Mouse (Mus musculus) gastrocnemius, adult 18-20 months (tissue): ENCODE data around the gene Olfr237-ps1. TPM values are rescaled to one million over a fixed set of nuclear protein-coding genes. Genes with fewer than 3 reads are reported as not detected.
"Not testable (repeated sequence)": the region's sequence is repeated elsewhere in the genome, so short reads cannot be mapped to it uniquely, and the experiment has no call there.

Experiments used
- DNase-seq: peaks from one replicate; pipeline ENCODE4 v3.0.0; 2021; ENCODE audit warnings: low spot score
- long read RNA-seq, 2 experiments: library from polyadenylated mRNA; stranded (forward); transcript quantifications; one replicate each; pipeline ENCODE4 v2.0.0; 2021
- total RNA-seq, 2 experiments: library from RNA; stranded (reverse); gene quantifications; 2 replicates each; pipeline ENCODE4 v1.2.3; 2021

Gene Olfr237-ps1
- total RNA-seq, result not detected
- long read RNA-seq, experiment 1, result 0 reads
- long read RNA-seq, experiment 2, result 0 reads

GRCm38 (mm10) chr6:43146267-43146666, at the start of gene Olfr237-ps1:
TSS of gene Olfr237-ps1 (plus strand) at chr6:43146567.
- not testable (repeated sequence) for DNase-seq

- DNase-seq, result not testable (repeated sequence)
Measured at GRCm38 (mm10) chr6:43106069-43106468, 40.3 kb upstream of the Olfr237-ps1 start, which contains the start of gene Olfr441. TSS of gene Olfr441 (plus strand) at chr6:43106369.

DNA sequence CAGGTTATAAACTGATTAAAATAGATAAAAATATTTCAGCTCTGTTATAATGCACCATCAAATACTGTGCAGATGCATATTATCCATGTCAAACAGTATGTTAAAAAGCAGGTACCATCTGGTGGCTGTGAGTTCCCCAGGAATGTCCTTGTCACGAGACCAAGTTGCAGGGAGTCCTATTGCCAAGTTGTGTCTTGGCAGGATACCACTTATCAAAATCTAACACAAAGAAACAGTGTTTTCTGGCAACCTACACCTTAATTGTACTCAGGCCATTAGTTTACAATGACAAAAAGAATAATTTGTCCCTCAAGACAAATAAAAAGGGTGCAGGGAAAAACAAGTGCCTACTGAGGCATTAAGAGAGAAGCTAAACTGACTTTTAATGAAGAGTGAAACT, 13.1 kb downstream of the Olfr237-ps1 start:
- DNase-seq, result no peak

GRCm38 (mm10) chr6:43162982-43163381, 16.6 kb downstream of the Olfr237-ps1 start, which contains the start of gene Olfr437:
TSS of gene Olfr437 (plus strand) at chr6:43163282.
- DNase-seq, result no peak

- no peak for DNase-seq
Measured at GRCm38 (mm10) chr6:43167246-43167645, 20.9 kb downstream of the Olfr237-ps1 start.

- DNase-seq, result no peak
Measured at GRCm38 (mm10) chr6:43171840-43172239, 25.5 kb downstream of the Olfr237-ps1 start, which contains the start of gene Olfr13. TSS of gene Olfr13 (plus strand) at chr6:43172140.

GRCm38 (mm10) chr6:43178129-43178528, 31.8 kb downstream of the Olfr237-ps1 start:
- no peak for DNase-seq

- no peak for DNase-seq
Measured at GRCm38 (mm10) chr6:43178584-43179501, 32.5 kb downstream of the Olfr237-ps1 start.

GRCm38 (mm10) chr6:43190986-43191385, 44.6 kb downstream of the Olfr237-ps1 start:
- no peak for DNase-seq

DNA sequence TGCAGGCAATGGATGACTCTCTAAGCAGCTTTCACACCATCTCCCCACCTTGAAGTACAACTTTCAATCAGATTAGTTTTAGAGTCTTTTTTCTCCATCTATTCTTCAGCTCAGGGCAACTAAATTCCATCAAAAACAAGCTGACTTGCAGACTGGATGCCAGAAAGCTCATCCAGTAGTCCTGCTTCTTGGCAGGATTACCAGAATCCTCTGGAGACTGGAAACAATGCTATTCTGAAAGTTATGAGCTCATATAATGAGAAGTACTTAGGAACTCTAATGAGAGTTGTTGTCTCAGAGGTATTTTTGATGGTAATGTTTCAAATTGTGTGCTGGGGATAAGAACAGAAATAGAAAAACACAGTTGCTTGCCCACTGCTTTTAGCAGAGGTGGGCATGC, 50.4 kb downstream of the Olfr237-ps1 start, which contains the start of gene Olfr435:
Olfr435 (plus strand) TSS at position 366 of the 400 bp plus-strand sequence.
- DNase-seq, result no peak

DNA sequence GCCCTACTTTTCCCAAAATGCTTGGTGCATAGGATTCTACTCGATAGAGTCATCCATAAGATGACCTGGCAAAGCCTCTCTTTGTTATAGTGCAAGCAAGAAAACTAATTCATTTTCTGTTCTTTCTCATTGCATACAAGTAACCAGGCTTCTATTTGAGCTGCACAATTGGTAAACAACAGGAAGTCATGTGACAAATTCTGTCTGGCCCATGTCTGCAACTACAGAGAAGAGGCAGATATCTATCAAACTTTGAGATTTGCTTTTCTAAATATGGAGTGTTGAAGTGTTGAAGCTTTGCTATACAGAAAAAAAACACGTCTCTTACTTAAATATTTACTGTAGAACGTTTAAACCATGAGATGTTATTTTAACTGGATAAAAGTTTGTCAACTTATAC, 51.7 kb downstream of the Olfr237-ps1 start:
- DNase-seq, result no peak

- DNase-seq, result no peak
Measured at GRCm38 (mm10) chr6:43202786-43203185, 56.4 kb downstream of the Olfr237-ps1 start.

DNA sequence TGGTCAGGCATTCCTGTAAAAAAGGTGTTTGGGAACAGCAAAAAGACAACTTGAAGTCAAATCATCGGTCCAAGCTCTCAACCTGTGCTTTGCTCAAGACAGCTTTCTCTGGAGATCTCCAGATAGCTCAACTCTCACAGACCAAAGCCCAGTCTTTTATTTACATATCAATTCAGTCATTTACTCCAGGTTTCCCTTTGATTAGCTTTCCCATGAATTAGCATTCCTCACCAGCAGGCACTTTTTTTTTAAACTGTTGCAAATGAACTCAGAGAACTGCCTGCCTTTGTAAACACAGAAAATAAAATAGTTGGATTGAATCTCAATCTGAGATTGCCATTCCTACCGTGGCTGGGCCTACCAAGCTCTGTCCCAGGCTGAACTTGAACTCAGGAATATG, 59.0 kb downstream of the Olfr237-ps1 start:
- no peak for DNase-seq

Other genes starting within 250 kb of the Olfr237-ps1 start
- gene Olfr447, start 237.7 kb upstream of the Olfr237-ps1 start, total RNA-seq, result not detected
- gene Olfr446, start 225.2 kb upstream of the Olfr237-ps1 start, total RNA-seq, result not detected
- not detected for gene Olfr444, start 197.5 kb upstream of the Olfr237-ps1 start, total RNA-seq
- not detected for gene Olfr441, start 40.2 kb upstream of the Olfr237-ps1 start, total RNA-seq
- gene Olfr437, start 16.7 kb downstream of the Olfr237-ps1 start, total RNA-seq, result not detected
- not detected for gene Olfr13, start 25.6 kb downstream of the Olfr237-ps1 start, total RNA-seq
- gene Olfr435, start 50.6 kb downstream of the Olfr237-ps1 start, total RNA-seq, result not detected
- not detected for gene Olfr434, start 66.5 kb downstream of the Olfr237-ps1 start, total RNA-seq
- gene Olfr47, start 85.0 kb downstream of the Olfr237-ps1 start, total RNA-seq, result not detected
- 1 to 10 TPM; 2.9 to 3.0 TPM for gene Arhgef5, start 119.0 kb downstream of the Olfr237-ps1 start, total RNA-seq
- gene Nobox, start 163.0 kb downstream of the Olfr237-ps1 start, total RNA-seq, result not detected